Mouse (Mus musculus) myocyte (in vitro differentiated cells): Measurements from ENCODE around the gene Tspan15.

Experiments
- CEBPB ChIP-seq: IDR thresholded peaks from 2 replicates; pipeline ENCODE4 v1.6.1; 2011; ENCODE audit warnings: mild to moderate bottlenecking, moderate library complexity; ENCODE audit not compliant: poor library complexity, insufficient read depth, severe bottlenecking
- E2F4 ChIP-seq: IDR thresholded peaks from one replicate; pipeline ENCODE4 v1.6.1; 2011; ENCODE audit warnings: mild to moderate bottlenecking, control low read depth, moderate library complexity; ENCODE audit not compliant: insufficient read depth
- MAX ChIP-seq: IDR thresholded peaks from one replicate; pipeline ENCODE4 v1.6.1; 2011; ENCODE audit warnings: low read depth, mild to moderate bottlenecking, control low read depth
- MYOD1 ChIP-seq, 3 experiments: IDR thresholded peaks; one replicate each; pipeline ENCODE4 v1.6.1; 2011; ENCODE audit warnings: control low read depth in 2 of 3, low read depth in 2 of 3, mild to moderate bottlenecking in 2 of 3, moderate library complexity in 1 of 3; ENCODE audit not compliant: insufficient read length in 2 of 3, control insufficient read depth in 1 of 3
- MYOG ChIP-seq, 3 experiments: IDR thresholded peaks; one replicate each; pipeline ENCODE4 v1.6.1; 2011; ENCODE audit warnings: control low read depth in 2 of 3, low read depth in 2 of 3, mild to moderate bottlenecking in 2 of 3; ENCODE audit not compliant: insufficient read length in 2 of 3, control insufficient read depth in 1 of 3, insufficient read depth in 1 of 3
- POLR2A ChIP-seq: IDR thresholded peaks from one replicate; pipeline ENCODE4 v1.6.1; 2011; ENCODE audit warnings: low read depth, mild to moderate bottlenecking, control low read depth, moderate library complexity; ENCODE audit not compliant: insufficient read length
- USF1 ChIP-seq: IDR thresholded peaks from one replicate; pipeline ENCODE4 v1.6.1; 2011; ENCODE audit warnings: low read depth, mild to moderate bottlenecking, control low read depth, moderate library complexity

GRCm38 (mm10) chr10:62179944-62180343 is 51.1 kb downstream of the Tspan15 start:
- TF ChIP-seq POLR2A: no peak
- TF ChIP-seq E2F4: no peak
- TF ChIP-seq CEBPB: no peak
- TF ChIP-seq MYOG (IDR thresholded peaks at IDR 0.05; ENCODE audit: control insufficient read depth in 1 of 3, insufficient read depth in 1 of 3, insufficient read length in 2 of 3, low read depth in 2 of 3): no peak
- TF ChIP-seq MAX: no peak
- TF ChIP-seq USF1: no peak
- TF ChIP-seq MYOD1 (IDR thresholded peaks at IDR 0.05; ENCODE audit: control insufficient read depth in 1 of 3, insufficient read length in 2 of 3, low read depth in 2 of 3): peak in 1 of 3 experiments; percentile 75
